Mouse (Mus musculus) brain, embryonic 18.5 days (tissue): Measurements from ENCODE around the gene Unc5a.

Experiments used
- DNase-seq: peaks from one replicate; pipeline ENCODE4 v3.0.0-alpha.2; 2012; ENCODE audit warnings: low read depth, low spot score

Unc5a gene

DNA sequence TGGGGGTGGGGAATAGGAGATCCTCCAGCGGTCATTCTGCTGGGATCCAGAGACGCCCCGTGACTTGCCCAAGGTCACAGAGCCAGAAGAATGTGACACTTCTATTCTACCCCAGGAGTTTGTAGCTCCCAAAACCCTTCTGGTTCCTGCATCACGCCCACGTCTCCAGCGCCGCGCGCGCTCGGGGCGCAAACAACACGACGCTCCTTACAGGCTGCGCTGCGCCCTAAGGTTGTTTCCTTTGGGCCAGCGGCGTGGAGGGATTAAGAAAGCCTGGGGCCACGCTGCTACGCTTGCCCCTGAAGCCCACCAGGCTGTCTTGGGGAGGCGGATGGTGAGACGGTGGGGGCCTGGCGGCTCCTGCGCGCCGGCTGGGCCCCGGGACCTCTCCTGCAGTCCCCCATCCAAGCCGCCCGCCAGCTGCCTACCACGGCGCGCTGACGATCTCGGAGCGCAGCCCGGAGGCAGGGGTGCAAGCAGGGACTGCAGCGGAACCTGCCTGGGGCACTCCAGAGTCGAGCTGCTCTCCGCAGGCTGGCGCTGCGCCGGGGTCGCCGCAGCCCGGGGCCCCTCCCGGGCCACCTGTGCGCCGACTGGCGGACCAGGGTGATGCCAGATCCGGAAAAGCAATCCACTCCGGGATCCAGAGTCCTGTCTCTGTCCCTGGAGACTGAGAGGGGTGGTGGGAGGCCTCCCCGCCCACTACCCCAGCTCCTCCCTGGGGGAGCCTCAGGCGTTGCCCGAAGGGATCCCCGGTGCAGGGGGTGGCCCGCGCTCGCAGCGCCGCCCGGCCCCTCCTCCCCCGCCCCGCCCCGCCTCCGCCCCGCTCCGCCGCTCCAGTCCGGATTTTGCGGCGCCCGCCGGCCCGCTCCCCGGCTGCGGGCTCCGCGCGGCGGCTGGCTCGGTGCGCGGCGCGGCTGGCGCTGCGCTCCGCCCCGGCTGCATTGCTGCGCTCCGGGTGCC, at the start of gene Unc5a:
TSS of gene Unc5a (plus strand) at position 881 of the 963 bp plus-strand sequence.
- peak; percentile 79 for DNase-seq

- no peak for DNase-seq
Observed at GRCm38 (mm10) chr13:54912053-54912452, 37.2 kb upstream of the Unc5a start.

DNA sequence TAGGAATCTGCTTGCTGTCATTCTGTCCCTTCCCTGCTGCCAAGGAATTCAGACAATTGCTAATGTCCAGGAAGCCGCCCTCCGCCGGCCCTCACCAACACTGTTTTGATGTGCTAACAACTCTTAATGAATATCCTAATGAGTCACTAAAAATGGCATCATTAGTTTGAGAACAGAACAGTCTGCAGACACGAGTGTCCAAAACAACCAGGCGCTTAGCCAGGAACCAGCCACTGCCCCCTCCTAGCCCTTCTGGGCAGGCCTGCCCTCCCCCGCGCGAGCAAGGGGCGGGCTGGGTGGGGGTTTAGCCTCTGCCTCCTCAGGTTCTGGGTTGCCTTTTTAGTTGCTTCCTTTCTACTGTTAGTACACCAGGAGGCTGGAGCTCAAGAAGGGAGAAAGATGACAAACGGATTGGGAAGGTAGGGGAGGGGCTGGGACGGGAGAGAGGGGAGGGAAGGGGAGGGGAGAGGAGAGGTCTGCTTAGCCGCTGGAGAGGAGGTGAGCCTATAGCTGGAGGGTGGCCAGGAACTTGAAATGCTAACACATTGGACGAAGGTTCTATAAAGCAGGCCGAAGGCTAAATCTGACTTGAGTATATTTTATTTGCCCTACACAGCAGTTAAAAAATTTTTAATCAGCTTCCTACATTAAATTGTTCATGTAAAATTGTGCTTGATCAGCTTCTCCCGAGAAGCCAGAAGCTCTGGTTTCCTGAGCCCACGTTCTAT, 36.2 kb upstream of the Unc5a start:
- no peak for DNase-seq

DNA sequence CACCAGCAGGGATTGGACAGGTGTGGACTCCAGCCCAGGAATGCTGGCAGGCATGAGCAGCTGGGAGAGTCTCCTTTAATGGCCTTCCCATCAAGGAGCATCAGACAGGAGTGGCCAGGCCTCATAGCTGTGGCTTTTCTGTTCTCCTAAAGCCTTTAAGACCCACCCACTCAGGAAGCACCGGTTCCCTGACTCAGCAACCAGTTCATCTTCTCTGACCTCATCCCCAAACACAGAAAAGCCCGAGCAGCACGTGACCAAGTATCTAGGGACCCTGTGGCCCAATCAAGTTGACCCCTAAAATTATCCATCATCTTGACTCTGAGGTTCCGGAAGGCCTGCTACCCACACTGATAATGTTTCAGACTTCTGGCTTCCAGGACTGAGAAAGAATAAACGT, 32.6 kb upstream of the Unc5a start:
- no peak for DNase-seq

DNA sequence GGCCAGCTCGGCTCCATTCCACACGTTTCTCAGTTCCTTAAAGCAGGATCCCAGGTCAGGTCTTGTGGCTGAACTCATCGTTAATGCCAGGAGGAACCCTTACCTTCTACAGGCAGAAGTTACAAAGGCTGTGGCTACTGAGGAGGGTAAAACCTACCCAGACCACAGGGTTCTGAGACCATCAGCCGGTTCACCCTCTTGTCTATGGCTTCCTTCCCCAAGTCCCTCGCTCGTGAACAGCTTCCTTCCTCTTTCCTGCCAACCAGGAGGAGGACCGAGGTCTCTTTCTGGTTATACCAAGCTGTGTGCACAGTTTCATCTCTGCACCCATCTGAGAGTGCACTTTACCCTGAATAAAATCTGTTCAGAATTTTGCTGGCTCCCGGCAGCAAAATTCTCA, 30.3 kb upstream of the Unc5a start:
- no peak for DNase-seq

DNA sequence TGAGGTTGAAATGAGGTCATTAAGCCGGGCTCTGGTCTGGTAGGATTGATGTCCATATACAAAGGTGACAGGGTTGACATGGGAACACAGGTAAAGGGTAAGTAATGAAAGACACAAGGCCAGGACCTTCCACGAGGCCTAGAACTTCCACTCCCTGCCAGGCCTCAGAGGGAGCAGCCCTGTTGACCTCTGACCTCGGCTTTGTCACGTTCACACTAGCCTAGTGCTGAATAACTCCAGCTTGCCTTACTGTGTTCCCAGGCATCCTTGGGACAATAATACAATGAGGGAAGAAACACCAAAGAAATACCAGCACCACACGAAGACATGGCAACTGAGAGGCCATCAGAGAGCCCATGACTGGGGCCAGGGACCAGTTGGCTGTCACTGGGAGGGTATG, 29.5 kb upstream of the Unc5a start:
- DNase-seq = no peak

- no peak for DNase-seq
Observed at GRCm38 (mm10) chr13:54921700-54922099, 27.5 kb upstream of the Unc5a start.

GRCm38 (mm10) chr13:54923705-54924104, 25.5 kb upstream of the Unc5a start:
- DNase-seq = no peak

- no peak for DNase-seq
Observed at GRCm38 (mm10) chr13:54925466-54925865, 23.7 kb upstream of the Unc5a start.

DNA sequence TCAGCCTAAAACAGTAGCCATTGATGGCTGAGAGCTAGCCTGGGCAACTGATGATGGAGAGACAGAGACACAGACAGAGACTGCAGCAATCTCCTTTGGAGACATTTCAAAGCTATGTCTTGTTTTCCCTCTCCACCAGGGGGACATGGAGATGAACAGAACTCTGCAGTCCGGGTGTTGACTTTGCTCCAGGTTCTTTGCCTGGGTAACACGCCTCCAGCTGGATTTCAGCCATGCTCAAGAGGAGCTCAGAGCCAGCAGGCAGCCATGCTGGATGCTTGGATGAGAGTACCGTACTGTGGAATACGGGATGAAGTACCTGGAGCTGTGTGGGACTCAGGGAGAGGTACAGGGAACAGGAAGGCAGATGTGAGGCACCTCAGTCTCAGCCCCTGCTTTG, 22.6 kb upstream of the Unc5a start:
- DNase-seq = no peak

DNA sequence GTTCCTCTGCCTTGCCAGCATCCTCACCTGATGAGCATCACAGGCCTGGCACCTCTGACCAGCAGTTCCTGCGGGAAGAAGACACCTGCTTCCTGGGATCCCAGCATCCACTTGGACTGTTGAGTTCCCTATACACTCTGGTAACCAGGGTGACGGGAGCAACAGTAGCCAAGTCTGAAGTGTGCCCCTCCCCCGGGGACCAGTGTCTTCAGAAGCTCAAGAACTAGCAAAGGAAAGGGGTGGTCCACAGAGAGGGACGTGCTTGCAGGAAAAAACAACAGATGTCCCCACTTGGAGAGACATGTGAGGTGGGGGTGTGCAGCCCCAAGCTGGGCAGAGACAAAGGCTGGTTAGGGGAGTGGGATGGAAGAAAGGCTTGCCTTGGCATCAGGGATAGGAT, 19.1 kb upstream of the Unc5a start:
- no peak for DNase-seq

- DNase-seq = no peak
Observed at GRCm38 (mm10) chr13:54934873-54935272, 14.3 kb upstream of the Unc5a start.

GRCm38 (mm10) chr13:54936173-54936572, 13.0 kb upstream of the Unc5a start:
- peak; percentile 52 for DNase-seq

DNA sequence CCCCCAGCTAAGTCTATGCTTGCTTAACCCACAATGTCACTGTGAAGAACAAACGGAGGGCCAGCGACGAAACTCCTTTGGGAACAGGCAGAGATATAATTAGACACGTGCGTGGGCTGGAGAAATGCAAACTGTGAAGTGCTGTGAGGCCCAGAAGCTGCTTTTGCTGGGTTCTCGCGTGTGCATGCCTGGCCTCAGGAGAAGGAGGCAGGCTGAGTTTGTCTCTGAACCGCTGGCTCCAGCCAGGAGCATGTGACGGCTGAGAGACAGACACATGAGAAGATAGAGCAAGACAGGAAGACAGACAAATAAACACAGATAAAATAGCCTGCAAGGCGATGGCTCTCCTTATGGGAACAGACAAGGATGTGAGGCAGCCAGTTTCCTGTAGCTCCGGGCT, 11.3 kb upstream of the Unc5a start:
- DNase-seq = no peak

- DNase-seq = no peak
Observed at GRCm38 (mm10) chr13:54938493-54938892, 10.7 kb upstream of the Unc5a start.

- no peak for DNase-seq
Observed at GRCm38 (mm10) chr13:54944411-54945157, 4.6 kb upstream of the Unc5a start.

- no peak for DNase-seq
Observed at GRCm38 (mm10) chr13:54945332-54945731, 3.9 kb upstream of the Unc5a start.

GRCm38 (mm10) chr13:54946406-54946805, 2.8 kb upstream of the Unc5a start:
- no peak for DNase-seq

DNA sequence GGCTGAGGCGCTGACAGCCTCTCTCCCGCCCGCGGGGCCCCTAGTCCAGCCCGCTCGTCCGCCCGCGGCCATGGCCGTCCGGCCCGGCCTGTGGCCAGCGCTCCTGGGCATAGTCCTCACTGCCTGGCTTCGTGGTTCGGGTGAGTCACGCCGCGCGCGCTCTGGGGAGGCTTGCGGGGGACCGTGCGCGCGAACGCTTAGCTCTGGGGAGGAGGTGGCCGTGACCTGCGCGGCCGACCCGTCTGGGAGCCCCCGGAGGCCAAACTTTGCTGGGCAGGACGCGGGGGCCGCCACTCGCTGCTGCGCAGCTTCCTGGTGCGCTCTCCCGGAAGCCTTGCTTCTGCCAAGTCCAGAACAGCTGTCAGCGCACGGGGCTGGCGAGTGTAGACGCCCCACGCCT, 381 bp downstream of the Unc5a start:
- no peak for DNase-seq

GRCm38 (mm10) chr13:54950131-54950530, 920 bp downstream of the Unc5a start:
- no peak for DNase-seq

DNA sequence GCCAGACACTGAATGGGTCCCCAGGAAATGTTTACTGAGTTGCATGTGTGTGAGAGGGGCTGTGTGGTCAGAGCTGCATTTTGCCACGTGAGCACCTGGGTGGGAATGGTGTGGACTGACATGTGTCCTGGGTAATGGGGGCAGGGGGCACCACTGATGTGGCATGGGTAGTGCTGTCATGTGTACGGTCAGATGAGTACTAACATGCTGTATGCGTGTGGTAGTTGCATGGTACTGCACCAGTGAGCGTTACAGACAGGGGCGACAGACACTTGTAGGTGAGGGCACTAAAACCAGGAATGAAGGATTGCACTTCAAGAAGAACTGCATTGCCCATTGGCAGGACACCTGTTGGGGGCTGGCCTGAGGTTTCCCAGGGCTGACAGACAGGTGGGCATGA, 2.0 kb downstream of the Unc5a start:
- DNase-seq = no peak

DNA sequence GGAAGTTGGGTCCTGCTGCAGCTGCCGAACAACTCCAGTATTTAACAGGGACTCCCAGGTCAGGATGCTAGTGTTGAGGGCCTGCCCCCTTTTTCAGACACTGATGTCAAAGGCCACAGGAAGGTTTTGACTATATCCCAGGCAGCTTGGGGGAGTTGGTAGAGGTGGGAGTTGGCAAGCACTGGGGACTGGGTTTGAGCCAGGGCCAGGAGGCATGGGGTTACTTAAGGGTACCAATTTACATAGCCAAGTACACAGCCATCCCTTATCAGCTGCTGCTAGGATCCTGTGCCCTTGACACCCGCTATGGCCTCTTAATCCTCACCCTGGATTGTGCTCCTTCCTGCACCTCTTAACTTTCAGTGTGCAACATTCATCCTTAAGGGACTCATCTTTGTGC, 5.5 kb downstream of the Unc5a start:
- DNase-seq = no peak
